Mouse (Mus musculus) hindbrain, embryonic 14.5 days (tissue): ENCODE data around the gene Olfr544. TPM values are rescaled to one million over a fixed set of nuclear protein-coding genes. Genes with fewer than 3 reads are reported as not detected.
A peak's percentile ranks its signal among the peaks of the same experiment; 100 is the strongest.

Source experiments
- ATAC-seq: fragments of 200-750 bp; cut with Nextera tagmentation; 2 replicates; pipeline ENCODE4 v1.8.0; 2017; ENCODE audit warnings: moderate number of reproducible peaks, mild to moderate bottlenecking, moderate TSS enrichment, moderate library complexity; ENCODE audit not compliant: low FRiP score
- DNase-seq: peaks from one replicate; pipeline ENCODE4 v3.0.0-alpha.2; 2015; ENCODE audit warnings: low spot score
- H3K27ac ChIP-seq: fragments of 300-500 bp; sonication (generic); 2 replicates; pipeline ENCODE4 v1.5.1; 2014; ENCODE audit warnings: mild to moderate bottlenecking, moderate library complexity
- H3K27me3 ChIP-seq: fragments of 300-500 bp; sonication (generic); 2 replicates; pipeline ENCODE4 v1.6.1; 2014; ENCODE audit warnings: mild to moderate bottlenecking, low read length, mixed read lengths; ENCODE audit not compliant: control insufficient read depth, insufficient read depth
- H3K36me3 ChIP-seq: fragments of 300-500 bp; sonication (generic); replicated peaks from 2 replicates; pipeline ENCODE4 v1.6.1; 2014; ENCODE audit not compliant: control insufficient read depth, insufficient read depth
- H3K4me1 ChIP-seq: fragments of 300-500 bp; sonication (generic); replicated peaks from 2 replicates; pipeline ENCODE4 v1.6.1; 2014; ENCODE audit warnings: antibody characterized with exemption, low read length, mixed read lengths; ENCODE audit not compliant: control insufficient read depth, insufficient read depth
- H3K4me2 ChIP-seq: fragments of 300-500 bp; sonication (generic); replicated peaks from 2 replicates; pipeline ENCODE4 v1.6.1; 2014; ENCODE audit warnings: mild to moderate bottlenecking, moderate library complexity
- H3K4me3 ChIP-seq: fragments of 300-500 bp; sonication (generic); replicated peaks from 2 replicates; pipeline ENCODE4 v1.5.1; 2014; ENCODE audit warnings: mild to moderate bottlenecking, low read length
- H3K9ac ChIP-seq: fragments of 300-500 bp; sonication (generic); 2 replicates; pipeline ENCODE4 v1.6.1; 2014
- H3K9me3 ChIP-seq: fragments of 300-500 bp; sonication (generic); 2 replicates; pipeline ENCODE4 v1.6.1; 2016; ENCODE audit warnings: low read length; ENCODE audit not compliant: control insufficient read depth
- WGBS: fragments of 180-500 bp; shearing (Covaris S2); extraction: QIAGEN DNeasy Blood & Tissue Kit; methylation state at CpG from one replicate; pipeline ENCODE4 v1.1.7; 2014; 5-methylcytosine and 5-hydroxymethylcytosine counted together
- polyA plus RNA-seq: library from polyadenylated mRNA; unstranded; fragments of >200 nt; fragmentation: Nextera tagmentation; extraction: Ambion mirVana; gene quantifications from 2 replicates; pipeline ENCODE4 v1.2.1, GENCODE M21; 2014

Gene Olfr544
- polyA plus RNA-seq, 1 experiment from 2014 or later = 0.11 TPM

- DNase-seq (no peak), ATAC-seq (no peak)
- Histone ChIP-seq H3K27me3 (no peaks in the 10 kb centered on the region), H3K9me3 (no peaks in the 10 kb centered on the region), H3K4me3 (no peak overlapping the region), H3K4me2 (no peak overlapping the region), H3K9ac (no peak overlapping the region), H3K36me3 (peaks cover 59% of the 10 kb centered on the region), H3K4me1 (peaks cover 12% of the 10 kb centered on the region; the same call in 1 of the 2 replicates), H3K27ac (no peak overlapping the region)
- 95% methylated on average over 9 of the region's 9 CpGs for WGBS
Observed at GRCm38 (mm10) chr7:102446438-102446837, 41.7 kb downstream of the Olfr544 start.

GRCm38 (mm10) chr7:102444301-102444700 lies 43.8 kb downstream of the Olfr544 start:
- Histone ChIP-seq H3K4me2 (no peak overlapping the region), H3K9ac (no peak overlapping the region), H3K9me3 (no peaks in the 10 kb centered on the region), H3K27ac (no peak overlapping the region), H3K27me3 (no peaks in the 10 kb centered on the region), H3K36me3 (peaks cover 38% of the 10 kb centered on the region), H3K4me1 (peaks cover 12% of the 10 kb centered on the region; the same call in 1 of the 2 replicates), H3K4me3 (no peak overlapping the region)
- no peak for DNase-seq
- no peak for ATAC-seq
- 96% methylated on average over 2 of the region's 2 CpGs for WGBS

GRCm38 (mm10) chr7:102442432-102442831 lies 45.7 kb downstream of the Olfr544 start:
- no peaks in the 10 kb centered on the region for H3K9me3 ChIP-seq
- peak overlapping the region; percentile 75 for H3K9ac ChIP-seq
- DNase-seq (no peak), ATAC-seq (no peak)
- peak overlapping the region; percentile 78 for H3K4me2 ChIP-seq
- peaks cover 21% of the 10 kb centered on the region for H3K36me3 ChIP-seq
- H3K27me3 ChIP-seq = no peaks in the 10 kb centered on the region
- peaks cover 12% of the 10 kb centered on the region; the same call in 1 of the 2 replicates for H3K4me1 ChIP-seq
- H3K4me3 ChIP-seq = peak overlapping the region; percentile 63
- H3K27ac ChIP-seq = no peak overlapping the region
- WGBS = 0% methylated on average over 4 of the region's 4 CpGs

GRCm38 (mm10) chr7:102441657-102442391 lies 46.3 kb downstream of the Olfr544 start, which contains the start of gene Rrm1:
TSS of gene Rrm1 (plus strand) at chr7:102441695.
- DNase-seq = peak; percentile 99
- peak within 1 kb of the TSS; percentile 78 for H3K4me2 ChIP-seq
- under 1% methylated on average over 53 of the region's 56 CpGs for WGBS
- no peaks in the 10 kb centered on the region for H3K9me3 ChIP-seq
- H3K4me3 ChIP-seq = peak within 1 kb of the TSS; percentile 63
- peaks cover 16% of the 10 kb centered on the region for H3K36me3 ChIP-seq
- ATAC-seq = peak; percentile 99
- H3K27me3 ChIP-seq = no peaks in the 10 kb centered on the region
- peaks cover 12% of the 10 kb centered on the region; the same call in 1 of the 2 replicates for H3K4me1 ChIP-seq
- H3K27ac ChIP-seq = peak within 1 kb of the TSS; percentile 70
- peak within 1 kb of the TSS; percentile 75 for H3K9ac ChIP-seq

GRCm38 (mm10) chr7:102440822-102441656 lies 47.1 kb downstream of the Olfr544 start:
- Histone ChIP-seq H3K9ac (no peak overlapping the region), H3K4me3 (peak overlapping the region; percentile 63), H3K27ac (no peak overlapping the region), H3K9me3 (no peaks in the 10 kb centered on the region), H3K27me3 (no peaks in the 10 kb centered on the region), H3K4me2 (peak overlapping the region; percentile 78), H3K4me1 (peaks cover 12% of the 10 kb centered on the region; the same call in 1 of the 2 replicates), H3K36me3 (peaks cover 8% of the 10 kb centered on the region)
- ATAC-seq (no peak; the same call in 1 of the 2 replicates), DNase-seq (no peak)
- WGBS = 54% methylated on average over 15 of the region's 15 CpGs

GRCm38 (mm10) chr7:102434344-102434743 lies 53.8 kb downstream of the Olfr544 start:
- no peaks in the 10 kb centered on the region for H3K9me3 ChIP-seq
- WGBS = 83% methylated on average over 2 of the region's 2 CpGs
- DNase-seq (no peak), ATAC-seq (no peak)
- no peak overlapping the region for H3K4me2 ChIP-seq
- no peak overlapping the region for H3K4me3 ChIP-seq
- H3K4me1 ChIP-seq = no peaks in the 10 kb centered on the region
- H3K27me3 ChIP-seq = no peaks in the 10 kb centered on the region
- no peak overlapping the region for H3K27ac ChIP-seq
- no peak overlapping the region for H3K9ac ChIP-seq
- H3K36me3 ChIP-seq = no peaks in the 10 kb centered on the region

Other genes starting within 250 kb of the Olfr544 start
- 20.3 and 20.5 TPM in 2 replicates for gene Rhog, start 232.3 kb downstream of the Olfr544 start, polyA plus RNA-seq
- gene Stim1, start 220.5 kb downstream of the Olfr544 start, polyA plus RNA-seq = 15.2 and 15.4 TPM in 2 replicates
- gene Rrm1, start 46.6 kb downstream of the Olfr544 start, polyA plus RNA-seq = 44.1 and 54.6 TPM in 2 replicates
- 0.18 and 0.39 TPM in 2 replicates for gene Olfr543, start 6.6 kb downstream of the Olfr544 start, polyA plus RNA-seq
- 0.17 and 0.23 TPM in 2 replicates for gene Olfr545, start 11.3 kb upstream of the Olfr544 start, polyA plus RNA-seq
- not detected in 2 replicates for gene Olfr547, start 46.4 kb upstream of the Olfr544 start, polyA plus RNA-seq
- gene Olfr548-ps1, start 52.6 kb upstream of the Olfr544 start, polyA plus RNA-seq = not detected in 2 replicates
- not detected in 2 replicates for gene Olfr549, start 61.6 kb upstream of the Olfr544 start, polyA plus RNA-seq
- gene Trim21, start 77.2 kb upstream of the Olfr544 start, polyA plus RNA-seq = 0.11 and 0.57 TPM in 2 replicates
- not detected in 2 replicates for gene Olfr550, start 83.1 kb upstream of the Olfr544 start, polyA plus RNA-seq
- gene Olfr551, start 103.6 kb upstream of the Olfr544 start, polyA plus RNA-seq = not detected in 2 replicates
- gene Olfr552, start 109.5 kb upstream of the Olfr544 start, polyA plus RNA-seq = not detected in 2 replicates
- gene Olfr553, start 129.9 kb upstream of the Olfr544 start, polyA plus RNA-seq = not detected in 2 replicates
- not detected in 2 replicates for gene Olfr554, start 150.1 kb upstream of the Olfr544 start, polyA plus RNA-seq
- gene Olfr555, start 170.5 kb upstream of the Olfr544 start, polyA plus RNA-seq = not detected in 2 replicates
- gene Olfr556, start 176.6 kb upstream of the Olfr544 start, polyA plus RNA-seq = not detected in 2 replicates
- 8.3 and 8.4 TPM in 2 replicates for gene Trim68, start 199.0 kb upstream of the Olfr544 start, polyA plus RNA-seq
- not detected in 2 replicates for gene Olfr557, start 207.6 kb upstream of the Olfr544 start, polyA plus RNA-seq
- 0.08 and 0.22 TPM in 2 replicates for gene Olfr558, start 213.9 kb upstream of the Olfr544 start, polyA plus RNA-seq
- gene Olfr33, start 230.8 kb upstream of the Olfr544 start, polyA plus RNA-seq = not detected in 2 replicates
- gene Olfr559, start 239.2 kb upstream of the Olfr544 start, polyA plus RNA-seq = not detected in 2 replicates